Mouse (Mus musculus): ENCODE data around the gene Nfib. TPM values are rescaled to one million over a fixed set of nuclear protein-coding genes. Genes with fewer than 3 reads are reported as not detected.

Nfib gene
- total RNA-seq, 2 experiments from 2014 or later = 136 to 138 TPM

- peak; percentile 54 to 69 for DNase-seq
- intact Hi-C loops (cut with DNase I) = no loop called here
Measured at GRCm38 (mm10) chr4:82344787-82345186, 360.8 kb downstream of the Nfib start.

- intact Hi-C loops (cut with DNase I) = no loop called here
- DNase-seq = no peak
Measured at GRCm38 (mm10) chr4:82344224-82344623, 361.3 kb downstream of the Nfib start.

GRCm38 (mm10) chr4:82338930-82339329, 366.6 kb downstream of the Nfib start:
- DNase-seq = no peak
- intact Hi-C loops (cut with DNase I) = no loop called here

- intact Hi-C loops (cut with DNase I) = no loop called here
- DNase-seq = peak in 1 of 2 experiments; percentile 44
Measured at GRCm38 (mm10) chr4:82338481-82338880, 367.1 kb downstream of the Nfib start.

- DNase-seq = no peak
- intact Hi-C loops (cut with DNase I) = no loop called here
Measured at GRCm38 (mm10) chr4:82336951-82337381, 368.6 kb downstream of the Nfib start.

GRCm38 (mm10) chr4:82335266-82335865, 370.2 kb downstream of the Nfib start:
- intact Hi-C loops (cut with DNase I) = no loop called here
- no peak for DNase-seq

- intact Hi-C loops (cut with DNase I) = no loop called here
- DNase-seq = no peak
Measured at GRCm38 (mm10) chr4:82333413-82333812, 372.1 kb downstream of the Nfib start.

GRCm38 (mm10) chr4:82330095-82330494, 375.5 kb downstream of the Nfib start:
- DNase-seq = no peak
- intact Hi-C loops (cut with DNase I) = no loop called here

GRCm38 (mm10) chr4:82326140-82326529, 379.4 kb downstream of the Nfib start:
- intact Hi-C loops (cut with DNase I) = no loop called here
- no peak for DNase-seq

- intact Hi-C loops (cut with DNase I) = no loop called here
- no peak for DNase-seq
Measured at GRCm38 (mm10) chr4:82325409-82326139, 380.0 kb downstream of the Nfib start.

- no peak for DNase-seq
- intact Hi-C loops (cut with DNase I) = no loop called here
Measured at GRCm38 (mm10) chr4:82324977-82325376, 380.6 kb downstream of the Nfib start.

GRCm38 (mm10) chr4:82321008-82321407, 384.5 kb downstream of the Nfib start:
- intact Hi-C loops (cut with DNase I) = no loop called here
- no peak for DNase-seq

- DNase-seq = no peak
- intact Hi-C loops (cut with DNase I) = loop anchor here (5.0 kb wide), 1 partner anchor 83 kb away; no protein-coding TSS in a partner anchor
Measured at GRCm38 (mm10) chr4:82319388-82319787, 386.2 kb downstream of the Nfib start.

GRCm38 (mm10) chr4:82316168-82316567, 389.4 kb downstream of the Nfib start:
- DNase-seq = peak; percentile 56 to 57
- intact Hi-C loops (cut with DNase I) = loop anchor here (2.0 to 5.0 kb wide), 2 partner anchors 86 to 189 kb away; no protein-coding TSS in a partner anchor

- no peak for DNase-seq
- intact Hi-C loops (cut with DNase I) = loop anchor here (2.0 to 5.0 kb wide), 2 partner anchors 87 to 189 kb away; no protein-coding TSS in a partner anchor
Measured at GRCm38 (mm10) chr4:82315710-82316109, 389.8 kb downstream of the Nfib start.

GRCm38 (mm10) chr4:82310924-82311734, 394.4 kb downstream of the Nfib start:
- intact Hi-C loops (cut with DNase I) = loop anchor here (5.0 kb wide), 1 partner anchor 749 kb away; no protein-coding TSS in a partner anchor

GRCm38 (mm10) chr4:82306045-82306444, 399.5 kb downstream of the Nfib start:
- intact Hi-C loops (cut with DNase I) = loop anchor here (10.0 kb wide), 1 partner anchor 391 kb away; no protein-coding TSS in a partner anchor
- no peak for DNase-seq

More at GRCm38 (mm10) chr4:82310924-82311734, 394.4 kb downstream of the Nfib start:
- DNase-seq = no peak

GRCm38 (mm10) chr4:82304148-82304871, 401.2 kb downstream of the Nfib start:
- intact Hi-C loops (cut with DNase I) = loop anchor here (10.0 kb wide), 1 partner anchor 390 kb away; no protein-coding TSS in a partner anchor

GRCm38 (mm10) chr4:82303362-82303900, 402.1 kb downstream of the Nfib start:
- intact Hi-C loops (cut with DNase I) = loop anchor here (10.0 kb wide), 1 partner anchor 389 kb away; no protein-coding TSS in a partner anchor
- DNase-seq = no peak

More at GRCm38 (mm10) chr4:82304148-82304871, 401.2 kb downstream of the Nfib start:
- DNase-seq = peak; percentile 53 to 70

Measured in heart, postnatal 14 days (tissue).